Mouse (Mus musculus) heart, postnatal 0 days (tissue): ENCODE results near the gene Padi3. TPM values are rescaled to one million over a fixed set of nuclear protein-coding genes. Genes with fewer than 3 reads are reported as not detected.

ENCODE experiments used
- ATAC-seq: fragments of 200-750 bp; cut with Nextera tagmentation; 2 replicates; pipeline ENCODE4 v1.8.0; 2017; ENCODE audit warnings: low read depth, moderate number of reproducible peaks, moderate library complexity; ENCODE audit not compliant: insufficient read depth
- DNase-seq: peaks from one replicate; pipeline ENCODE4 v3.0.0-alpha.2; 2016; ENCODE audit warnings: low spot score
- H3K27ac ChIP-seq: fragments of 300-500 bp; sonication (generic); 2 replicates; pipeline ENCODE4 v1.5.1; 2014; ENCODE audit warnings: low read depth, mild to moderate bottlenecking
- H3K27me3 ChIP-seq: fragments of 300-500 bp; sonication (generic); 2 replicates; pipeline ENCODE4 v1.6.1; 2014; ENCODE audit warnings: low read length, mixed read lengths; ENCODE audit not compliant: control insufficient read depth, insufficient read depth
- H3K36me3 ChIP-seq: fragments of 300-500 bp; sonication (generic); replicated peaks from 2 replicates; pipeline ENCODE4 v1.6.1; 2014; ENCODE audit warnings: low read length, mixed read lengths; ENCODE audit not compliant: control insufficient read depth, insufficient read depth
- H3K4me1 ChIP-seq: fragments of 300-500 bp; sonication (generic); 2 replicates; pipeline ENCODE4 v1.6.1; 2014; ENCODE audit warnings: antibody characterized with exemption; ENCODE audit not compliant: control insufficient read depth, insufficient read depth
- H3K4me2 ChIP-seq: fragments of 300-500 bp; sonication (generic); 2 replicates; pipeline ENCODE4 v1.6.1; 2014; ENCODE audit warnings: low read depth, mild to moderate bottlenecking, low read length, moderate library complexity
- H3K4me3 ChIP-seq: fragments of 300-500 bp; sonication (generic); 2 replicates; pipeline ENCODE4 v1.5.1; 2014; ENCODE audit warnings: low read depth, low read length
- H3K9ac ChIP-seq: fragments of 300-500 bp; sonication (generic); replicated peaks from 2 replicates; pipeline ENCODE4 v1.6.1; 2014; ENCODE audit warnings: low read depth, low read length, mixed read lengths
- H3K9me3 ChIP-seq: fragments of 300-500 bp; sonication (generic); replicated peaks from 2 replicates; pipeline ENCODE4 v1.6.1; 2016; ENCODE audit warnings: low read length; ENCODE audit not compliant: control insufficient read depth
- CTCF ChIP-seq: IDR thresholded peaks from 2 replicates; pipeline ENCODE4 v1.5.1; 2016; ENCODE audit warnings: antibody characterized with exemption, control low read depth, low read depth
- EP300 ChIP-seq: IDR thresholded peaks from 2 replicates; pipeline ENCODE4 v1.6.1; 2016; ENCODE audit warnings: antibody characterized with exemption, low read depth
- WGBS: fragments of 180-500 bp; shearing (Covaris S2); extraction: QIAGEN DNeasy Blood & Tissue Kit; methylation state at CpG from one replicate; pipeline ENCODE4 v1.1.7; 2014; 5-methylcytosine and 5-hydroxymethylcytosine counted together
- polyA plus RNA-seq: library from polyadenylated mRNA; unstranded; fragments of >200 nt; fragmentation: Nextera tagmentation; extraction: Ambion mirVana; gene quantifications from 2 replicates; pipeline ENCODE4 v1.2.1, GENCODE M21; 2015
- total RNA-seq: library from RNA; depleted of rRNA; stranded (reverse); fragments of >200 nt; gene quantifications from 2 replicates; pipeline ENCODE4 v1.2.3, GENCODE M21; 2014; ENCODE audit warnings: low replicate concordance

Padi3 gene
- total and polyA plus RNA-seq, 2 experiments from 2014 or later, result 0.04 to 0.11 TPM

DNA sequence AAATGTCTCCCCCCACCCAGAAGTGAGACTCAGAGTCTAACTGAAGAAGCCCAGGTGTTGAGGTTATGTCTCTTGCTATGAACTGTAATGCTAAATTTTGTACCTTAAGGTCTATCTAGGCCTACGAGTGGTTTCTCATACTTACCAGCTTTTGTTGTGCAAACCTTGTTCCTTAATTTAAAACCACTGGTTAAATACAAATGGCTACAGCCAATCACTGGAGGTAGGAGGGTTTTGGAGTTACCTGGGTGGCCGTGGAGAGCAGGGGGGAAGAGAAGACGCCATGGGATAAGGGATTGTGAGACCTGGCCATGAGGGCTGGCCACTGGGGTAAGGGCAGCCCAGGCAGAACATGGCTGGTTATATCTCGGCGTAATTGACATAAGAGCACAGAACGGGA is 22.2 kb downstream of the Padi3 start:
- no peaks in the 10 kb centered on the region for H3K27me3 ChIP-seq
- no peak overlapping the region for H3K9ac ChIP-seq
- 81% methylated on average over 6 of the region's 6 CpGs for WGBS
- H3K4me1 ChIP-seq, result no peaks in the 10 kb centered on the region
- H3K4me3 ChIP-seq, result no peak overlapping the region
- no peaks in the 10 kb centered on the region for H3K9me3 ChIP-seq
- H3K4me2 ChIP-seq, result no peak overlapping the region
- no peak for TF ChIP-seq CTCF
- no peak for TF ChIP-seq EP300
- ATAC-seq, result no peak
- no peak overlapping the region for H3K27ac ChIP-seq
- no peaks in the 10 kb centered on the region for H3K36me3 ChIP-seq
- no peak for DNase-seq

DNA sequence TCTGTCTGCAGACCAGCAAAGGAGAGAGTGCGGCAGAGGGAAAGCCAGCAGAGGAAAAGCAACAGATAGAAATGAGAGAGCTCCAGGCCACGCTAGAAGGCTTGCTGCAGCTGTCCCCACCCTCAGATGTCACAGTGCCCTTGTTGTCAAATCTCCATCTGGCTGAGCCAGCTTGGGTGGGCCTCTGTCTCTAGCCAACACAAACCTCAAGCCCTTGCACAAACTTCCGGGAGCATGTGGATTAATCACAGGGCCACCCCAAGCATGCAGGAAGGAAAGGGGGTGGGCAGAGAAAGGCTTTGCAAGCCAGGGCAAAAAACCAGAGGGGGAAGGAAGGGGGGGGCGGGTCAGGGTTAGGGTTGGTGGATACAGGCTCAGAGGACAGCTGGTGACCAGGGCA is 23.0 kb downstream of the Padi3 start:
- H3K9ac ChIP-seq, result no peak overlapping the region
- H3K4me3 ChIP-seq, result no peak overlapping the region
- no peak overlapping the region for H3K27ac ChIP-seq
- WGBS, result 67% methylated on average over 4 of the region's 4 CpGs
- no peaks in the 10 kb centered on the region for H3K9me3 ChIP-seq
- DNase-seq (peak; percentile 33), ATAC-seq (0 out of 2 replicates have a peak, but pooled peaks have one; percentile 21)
- no peak for TF ChIP-seq CTCF
- no peak for TF ChIP-seq EP300
- H3K27me3 ChIP-seq, result no peaks in the 10 kb centered on the region
- H3K4me1 ChIP-seq, result no peaks in the 10 kb centered on the region
- no peaks in the 10 kb centered on the region for H3K36me3 ChIP-seq
- no peak overlapping the region for H3K4me2 ChIP-seq

DNA sequence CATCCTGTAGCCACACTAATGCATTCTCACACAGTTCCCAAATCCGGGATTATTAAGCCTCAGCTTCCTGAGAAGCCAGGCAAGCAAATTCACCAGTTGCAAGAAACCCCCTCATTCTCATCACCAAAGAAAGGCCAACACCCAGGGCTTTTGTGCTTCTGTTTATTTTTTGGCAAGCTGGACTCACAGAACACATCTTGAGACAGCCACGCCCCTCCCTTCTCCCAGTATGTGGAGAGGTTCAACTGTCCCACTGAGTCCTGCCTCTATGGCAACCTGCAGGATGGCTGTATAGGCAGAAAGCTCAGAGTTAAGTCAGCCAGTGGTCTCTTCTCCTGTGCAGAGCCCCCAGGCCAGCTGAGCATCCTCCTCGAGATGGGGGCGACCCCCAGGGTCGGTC is 25.2 kb downstream of the Padi3 start:
- 87% methylated on average over 5 of the region's 5 CpGs for WGBS
- no peaks in the 10 kb centered on the region for H3K4me1 ChIP-seq
- no peaks in the 10 kb centered on the region for H3K27me3 ChIP-seq
- DNase-seq (no peak), ATAC-seq (no peak)
- no peak overlapping the region for H3K27ac ChIP-seq
- H3K36me3 ChIP-seq, result no peaks in the 10 kb centered on the region
- H3K4me2 ChIP-seq, result no peak overlapping the region
- H3K4me3 ChIP-seq, result no peak overlapping the region
- TF ChIP-seq CTCF (no peak), EP300 (no peak)
- H3K9ac ChIP-seq, result no peak overlapping the region
- no peaks in the 10 kb centered on the region for H3K9me3 ChIP-seq

DNA sequence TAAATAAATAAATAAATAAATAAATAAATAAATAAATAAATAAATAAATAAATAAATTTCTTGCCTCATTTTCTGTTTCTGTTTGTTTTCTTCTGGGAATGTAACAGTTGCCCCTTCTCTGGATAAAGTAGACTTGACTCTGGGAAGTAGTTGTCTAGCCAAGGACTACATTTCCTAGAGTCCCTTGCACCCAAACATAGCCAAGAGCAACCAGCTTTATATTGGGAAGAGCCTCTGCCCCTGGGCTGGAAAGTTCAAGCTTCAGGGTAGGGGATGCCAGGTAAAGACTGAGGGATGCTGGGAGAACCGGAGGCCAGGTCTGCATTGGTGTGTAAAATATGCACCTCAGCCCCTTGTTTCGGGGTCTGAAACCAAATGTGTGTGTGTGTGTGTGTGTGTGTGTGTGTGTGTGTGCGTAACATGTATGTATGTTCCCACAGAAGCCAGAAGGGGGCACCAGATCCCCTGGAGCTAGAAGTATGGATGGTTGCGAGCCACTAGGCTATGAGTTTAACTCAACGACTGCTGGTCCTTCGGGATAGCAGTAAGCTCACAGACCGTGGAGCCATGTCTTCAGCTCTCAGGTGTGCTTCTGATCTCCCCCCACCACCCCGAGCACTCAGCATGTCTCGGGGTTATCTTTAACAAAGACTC is 26.0 kb downstream of the Padi3 start:
- no peak overlapping the region for H3K4me3 ChIP-seq
- TF ChIP-seq CTCF, result no peak
- TF ChIP-seq EP300, result no peak
- H3K4me1 ChIP-seq, result no peaks in the 10 kb centered on the region
- H3K27me3 ChIP-seq, result no peaks in the 10 kb centered on the region
- no peaks in the 10 kb centered on the region for H3K36me3 ChIP-seq
- 95% methylated on average over 9 of the region's 9 CpGs for WGBS
- H3K4me2 ChIP-seq, result no peak overlapping the region
- DNase-seq (no peak), ATAC-seq (no peak)
- no peak overlapping the region for H3K9ac ChIP-seq
- H3K9me3 ChIP-seq, result no peaks in the 10 kb centered on the region
- no peak overlapping the region for H3K27ac ChIP-seq

DNA sequence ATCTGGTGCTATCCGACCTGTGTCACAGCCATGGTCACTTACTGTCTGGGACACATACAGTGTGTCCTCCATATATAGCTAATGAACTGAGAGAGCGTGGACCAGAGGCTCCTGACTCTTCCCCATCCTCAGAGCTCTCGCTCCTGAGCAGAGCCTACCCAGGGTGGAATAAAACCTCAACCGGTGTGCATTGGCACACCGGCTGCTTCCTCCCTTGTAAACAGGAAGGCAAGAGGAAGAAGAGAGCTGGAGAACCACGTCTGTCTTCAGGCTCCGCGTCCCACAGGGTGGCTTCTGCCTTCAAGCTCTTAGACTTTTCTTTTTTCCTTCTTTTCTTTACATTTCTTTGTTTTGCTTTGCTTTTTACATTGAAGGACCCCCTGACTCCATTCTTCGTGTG is 27.6 kb downstream of the Padi3 start:
- no peak for ATAC-seq

DNA sequence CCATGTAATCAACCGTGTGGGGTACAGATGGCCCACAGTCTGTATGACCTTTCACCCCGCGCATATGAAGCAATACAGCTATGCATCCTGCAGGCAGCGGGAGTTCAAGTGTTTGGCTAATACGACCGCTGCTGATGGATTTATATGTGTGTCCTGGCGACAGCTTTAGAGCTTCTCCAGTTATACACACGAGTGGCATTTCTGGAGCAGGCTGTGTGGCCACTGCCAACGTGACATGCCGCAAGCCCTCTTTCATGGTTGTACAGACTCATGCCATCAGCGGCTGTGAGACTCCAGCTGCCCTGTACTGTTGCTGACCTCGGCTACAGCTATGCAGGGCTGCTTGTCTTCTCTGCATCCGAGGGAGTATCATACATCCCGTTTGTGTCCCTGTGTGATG is 29.9 kb downstream of the Padi3 start:
- Histone ChIP-seq H3K27ac (no peak overlapping the region), H3K4me2 (no peak overlapping the region), H3K9me3 (no peaks in the 10 kb centered on the region), H3K9ac (no peak overlapping the region), H3K4me3 (no peak overlapping the region), H3K36me3 (no peaks in the 10 kb centered on the region), H3K27me3 (no peaks in the 10 kb centered on the region), H3K4me1 (no peaks in the 10 kb centered on the region)
- TF ChIP-seq EP300 (no peak), CTCF (no peak)
- ATAC-seq, result no peak
- no peak for DNase-seq
- WGBS, result 65% methylated on average over 14 of the region's 14 CpGs

More for the DNA sequence above, 27.6 kb downstream of the Padi3 start:
- Histone ChIP-seq H3K4me3 (no peak overlapping the region), H3K36me3 (no peaks in the 10 kb centered on the region), H3K4me2 (no peak overlapping the region), H3K9me3 (no peaks in the 10 kb centered on the region), H3K4me1 (no peaks in the 10 kb centered on the region), H3K9ac (no peak overlapping the region), H3K27ac (no peak overlapping the region), H3K27me3 (no peaks in the 10 kb centered on the region)
- 79% methylated on average over 9 of the region's 9 CpGs for WGBS
- DNase-seq, result no peak
- no peak for TF ChIP-seq CTCF
- TF ChIP-seq EP300, result no peak
